Mouse (Mus musculus) stomach, embryonic 14.5 days (tissue): Measurements from ENCODE around the gene P2ry12. TPM values are rescaled to one million over a fixed set of nuclear protein-coding genes. Genes with fewer than 3 reads are reported as not detected.

Experiments used
- ATAC-seq: fragments of 200-750 bp; cut with Nextera tagmentation; 2 replicates; pipeline ENCODE4 v1.8.0; 2017; ENCODE audit warnings: low read depth, moderate TSS enrichment; ENCODE audit not compliant: insufficient number of reproducible peaks, insufficient read depth, low FRiP score
- H3K27ac ChIP-seq: fragments of 300-500 bp; sonication (generic); 2 replicates; pipeline ENCODE4 v1.5.1; 2014; ENCODE audit warnings: mild to moderate bottlenecking, low read length, moderate library complexity, mixed read lengths
- H3K27me3 ChIP-seq: fragments of 300-500 bp; sonication (generic); 2 replicates; pipeline ENCODE4 v1.6.1; 2014; ENCODE audit warnings: low read length, control low read depth, mixed read lengths; ENCODE audit not compliant: control insufficient read depth, insufficient read depth
- H3K36me3 ChIP-seq: fragments of 300-500 bp; sonication (generic); 2 replicates; pipeline ENCODE4 v1.6.1; 2014; ENCODE audit warnings: mild to moderate bottlenecking, control low read depth, low read length, moderate library complexity, mixed read lengths; ENCODE audit not compliant: control insufficient read depth, insufficient read depth
- H3K4me1 ChIP-seq: fragments of 300-500 bp; sonication (generic); 2 replicates; pipeline ENCODE4 v1.6.1; 2014; ENCODE audit warnings: low read length, control low read depth, mixed read lengths; ENCODE audit not compliant: control insufficient read depth, insufficient read depth
- H3K4me2 ChIP-seq: fragments of 300-500 bp; sonication (generic); replicated peaks from 2 replicates; pipeline ENCODE4 v1.6.1; 2014; ENCODE audit warnings: low read depth, low read length, control low read depth
- H3K4me3 ChIP-seq: fragments of 300-500 bp; sonication (generic); 2 replicates; pipeline ENCODE4 v1.5.1; 2014; ENCODE audit warnings: low read depth, low read length, control low read depth
- H3K9ac ChIP-seq: fragments of 300-500 bp; sonication (generic); replicated peaks from 2 replicates; pipeline ENCODE4 v1.6.1; 2014; ENCODE audit warnings: low read depth, mild to moderate bottlenecking, control low read depth, low read length, moderate library complexity, mixed read lengths
- H3K9me3 ChIP-seq: fragments of 300-500 bp; sonication (generic); 2 replicates; pipeline ENCODE4 v1.6.1; 2016; ENCODE audit warnings: low read depth, low read length, control low read depth; ENCODE audit not compliant: control insufficient read depth
- WGBS: fragments of 180-500 bp; shearing (Covaris S2); extraction: QIAGEN DNeasy Blood & Tissue Kit; methylation state at CpG from one replicate; pipeline ENCODE4 v1.1.7; 2014; 5-methylcytosine and 5-hydroxymethylcytosine counted together
- polyA plus RNA-seq: library from polyadenylated mRNA; unstranded; fragments of >200 nt; fragmentation: Nextera tagmentation; extraction: Ambion mirVana; gene quantifications from 2 replicates; pipeline ENCODE4 v1.2.1, GENCODE M21; 2014

The P2ry12 gene
- polyA plus RNA-seq, result 2.5 and 4.4 TPM in 2 replicates

DNA sequence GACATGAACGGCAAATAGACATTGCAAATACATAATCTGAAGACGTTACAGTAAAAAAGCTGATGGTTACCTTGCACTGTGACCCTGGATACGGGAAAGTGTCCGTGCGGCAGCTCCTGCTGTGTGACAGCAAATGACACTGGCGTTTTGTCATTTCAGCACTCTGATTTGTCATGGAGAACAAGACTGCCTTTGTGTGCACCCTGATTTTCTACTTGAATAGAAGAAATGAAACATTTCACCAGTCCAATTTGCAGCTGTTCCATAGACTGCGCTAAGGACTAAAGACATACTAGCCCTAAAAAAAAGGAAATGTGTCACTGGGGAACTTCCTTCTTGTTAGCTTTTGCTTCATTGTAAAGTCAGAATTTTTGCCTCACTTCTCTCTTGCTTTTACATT lies at the start of gene P2ry12:
P2ry12 (minus strand) TSS at position 168 of the 400 bp plus-strand sequence.
- no peaks in the 10 kb centered on the region for H3K9me3 ChIP-seq
- no peak for ATAC-seq
- no peak within 1 kb of the TSS for H3K27ac ChIP-seq
- no peaks in the 10 kb centered on the region for H3K36me3 ChIP-seq
- no peak within 1 kb of the TSS for H3K4me3 ChIP-seq
- H3K9ac ChIP-seq, result no peak within 1 kb of the TSS
- WGBS, result 67% methylated on average over 7 of the region's 7 CpGs
- H3K27me3 ChIP-seq, result no peaks in the 10 kb centered on the region
- H3K4me2 ChIP-seq, result no peak within 1 kb of the TSS
- H3K4me1 ChIP-seq, result no peaks in the 10 kb centered on the region

- ATAC-seq, result no peak
- WGBS, result 90% methylated on average over 2 of the region's 2 CpGs
These were observed 42.8 kb upstream of the P2ry12 start for GRCm38 (mm10) chr3:59305518-59305917.

DNA sequence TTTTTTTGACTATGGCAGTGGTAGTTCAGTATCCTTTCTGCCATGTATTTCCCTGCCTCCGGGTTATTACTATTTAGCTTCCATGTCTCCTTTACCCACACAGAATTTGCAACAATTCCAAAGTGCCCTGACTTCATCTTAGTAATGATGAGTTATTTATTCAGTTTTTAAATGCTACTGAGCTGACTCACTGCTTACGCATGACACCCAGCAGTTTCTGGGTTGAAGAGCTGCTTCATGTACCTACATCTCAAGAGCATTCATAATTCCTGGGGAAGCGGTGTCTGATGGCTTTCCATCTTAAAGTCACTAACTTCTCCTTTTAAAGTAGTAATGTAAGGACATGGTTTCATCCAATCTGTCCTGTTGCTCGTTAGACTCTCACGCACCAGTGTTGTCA lies 42.3 kb upstream of the P2ry12 start:
- WGBS, result 91% methylated on average over 5 of the region's 5 CpGs
- ATAC-seq, result no peak
- Histone ChIP-seq H3K27me3 (no peaks in the 10 kb centered on the region), H3K36me3 (no peaks in the 10 kb centered on the region), H3K27ac (no peak overlapping the region), H3K4me2 (no peak overlapping the region), H3K4me3 (no peak overlapping the region), H3K4me1 (no peaks in the 10 kb centered on the region), H3K9ac (no peak overlapping the region), H3K9me3 (no peaks in the 10 kb centered on the region)

More at GRCm38 (mm10) chr3:59305518-59305917, 42.8 kb upstream of the P2ry12 start:
- no peaks in the 10 kb centered on the region for H3K4me1 ChIP-seq
- no peaks in the 10 kb centered on the region for H3K36me3 ChIP-seq
- no peaks in the 10 kb centered on the region for H3K9me3 ChIP-seq
- no peak overlapping the region for H3K4me3 ChIP-seq
- H3K27ac ChIP-seq, result no peak overlapping the region
- H3K4me2 ChIP-seq, result no peak overlapping the region
- H3K9ac ChIP-seq, result no peak overlapping the region
- no peaks in the 10 kb centered on the region for H3K27me3 ChIP-seq

- no peak overlapping the region for H3K9ac ChIP-seq
- H3K36me3 ChIP-seq, result no peaks in the 10 kb centered on the region
- 84% methylated on average over 16 of the region's 16 CpGs for WGBS
- no peaks in the 10 kb centered on the region for H3K27me3 ChIP-seq
- H3K4me2 ChIP-seq, result no peak overlapping the region
- no peaks in the 10 kb centered on the region for H3K9me3 ChIP-seq
- no peak overlapping the region for H3K27ac ChIP-seq
- no peak for ATAC-seq
- no peak overlapping the region for H3K4me3 ChIP-seq
- no peaks in the 10 kb centered on the region for H3K4me1 ChIP-seq
These were observed 35.0 kb upstream of the P2ry12 start for GRCm38 (mm10) chr3:59297653-59298052.

DNA sequence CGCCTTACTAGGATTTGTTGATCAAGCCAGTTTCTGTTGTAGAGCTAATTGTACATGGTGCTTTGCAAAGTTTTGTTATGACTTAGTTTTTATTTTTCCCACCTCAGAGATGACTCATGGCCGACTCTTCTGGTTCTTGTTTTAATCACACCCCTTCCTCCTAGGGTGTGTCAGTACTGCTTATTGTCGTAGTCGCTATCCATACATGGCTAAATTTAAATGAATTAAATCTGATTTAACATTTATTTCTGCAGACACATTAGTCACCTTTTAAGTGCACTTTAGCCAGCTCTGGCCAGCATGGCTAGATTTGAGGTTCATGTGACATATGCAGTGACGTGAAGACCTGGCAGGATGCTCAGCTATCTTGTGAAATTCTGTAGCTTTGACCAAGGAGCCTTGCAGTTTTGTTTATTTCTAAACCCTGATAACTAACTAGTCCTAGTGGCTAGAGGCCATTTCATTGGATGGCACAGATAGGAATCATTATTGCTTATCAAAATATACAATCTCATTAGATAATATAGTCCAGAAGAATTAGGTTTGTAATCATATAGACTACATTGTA lies 34.0 kb upstream of the P2ry12 start:
- WGBS, result 88% methylated on average over 5 of the region's 5 CpGs
- no peak for ATAC-seq
- Histone ChIP-seq H3K27ac (no peak overlapping the region), H3K36me3 (no peaks in the 10 kb centered on the region), H3K4me1 (no peaks in the 10 kb centered on the region), H3K9ac (no peak overlapping the region), H3K9me3 (no peaks in the 10 kb centered on the region), H3K27me3 (no peaks in the 10 kb centered on the region), H3K4me2 (no peak overlapping the region), H3K4me3 (no peak overlapping the region)

DNA sequence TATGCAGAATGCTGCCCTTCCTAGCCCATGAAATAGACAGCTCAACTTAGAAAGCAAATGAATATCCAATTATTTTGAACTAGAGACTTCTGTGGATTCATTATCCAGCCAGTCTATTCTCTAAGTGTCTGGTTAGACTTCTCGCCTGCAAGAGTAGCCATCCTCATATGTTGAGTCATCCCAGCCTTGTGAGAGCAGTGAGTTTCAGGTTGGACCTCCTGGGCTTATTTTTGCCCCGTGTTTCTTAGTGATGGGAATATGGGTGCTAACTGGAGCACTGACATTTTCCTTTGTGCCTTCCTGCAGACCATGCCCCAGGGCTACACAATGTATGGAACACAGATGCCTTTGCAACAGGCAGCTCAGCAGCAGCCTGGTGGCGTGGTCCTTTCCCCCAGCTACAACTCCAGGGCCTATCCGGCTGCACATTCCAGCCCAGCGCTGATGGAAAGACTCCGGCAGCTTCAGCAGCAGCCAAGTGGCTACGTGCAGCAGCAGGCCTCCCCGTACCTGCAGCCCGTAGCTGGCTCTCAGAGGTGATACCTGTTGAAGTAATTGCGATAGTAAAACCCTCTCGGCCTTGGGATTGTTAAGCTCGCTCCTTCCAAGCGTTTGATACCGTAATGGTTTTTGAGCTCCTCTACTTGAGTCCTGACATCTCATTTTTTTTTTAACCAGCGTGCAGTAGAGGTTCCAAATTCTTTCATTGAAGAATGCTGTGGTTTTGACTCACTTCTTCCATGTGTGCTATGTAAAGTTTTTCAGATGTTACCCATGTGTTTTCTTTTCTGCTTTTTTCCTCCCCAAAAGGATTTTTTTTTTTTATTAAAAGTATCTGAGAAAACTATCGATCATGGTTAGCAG lies 33.3 kb upstream of the P2ry12 start:
- Histone ChIP-seq H3K4me3 (no peak overlapping the region), H3K36me3 (no peaks in the 10 kb centered on the region), H3K27ac (no peak overlapping the region), H3K9me3 (no peaks in the 10 kb centered on the region), H3K4me1 (no peaks in the 10 kb centered on the region), H3K4me2 (no peak overlapping the region), H3K27me3 (no peaks in the 10 kb centered on the region), H3K9ac (no peak overlapping the region)
- ATAC-seq, result no peak
- 88% methylated on average over 16 of the region's 16 CpGs for WGBS

- 85% methylated on average over 5 of the region's 5 CpGs for WGBS
- Histone ChIP-seq H3K27ac (no peak overlapping the region), H3K9ac (no peak overlapping the region), H3K27me3 (no peaks in the 10 kb centered on the region), H3K36me3 (no peaks in the 10 kb centered on the region), H3K4me2 (no peak overlapping the region), H3K4me1 (no peaks in the 10 kb centered on the region), H3K4me3 (no peak overlapping the region), H3K9me3 (no peaks in the 10 kb centered on the region)
- ATAC-seq, result no peak
These were observed 30.9 kb upstream of the P2ry12 start for GRCm38 (mm10) chr3:59293437-59294199.

- no peak overlapping the region for H3K9ac ChIP-seq
- no peaks in the 10 kb centered on the region for H3K36me3 ChIP-seq
- H3K9me3 ChIP-seq, result no peaks in the 10 kb centered on the region
- H3K4me2 ChIP-seq, result no peak overlapping the region
- no peak overlapping the region for H3K4me3 ChIP-seq
- no peaks in the 10 kb centered on the region for H3K4me1 ChIP-seq
- ATAC-seq, result no peak
- no peaks in the 10 kb centered on the region for H3K27me3 ChIP-seq
- WGBS, result 50% methylated on average over 2 of the region's 2 CpGs
- H3K27ac ChIP-seq, result no peak overlapping the region
These were observed 27.9 kb upstream of the P2ry12 start for GRCm38 (mm10) chr3:59290551-59290950.
